Mouse (Mus musculus) heart, adult 2 months (tissue): ENCODE data around the gene Gm12248. TPM values are rescaled to one million over a fixed set of nuclear protein-coding genes. Genes with fewer than 3 reads are reported as not detected.

Experiments
- DNase-seq, 2 experiments: peaks; one replicate each; pipeline ENCODE4 v3.0.0; 2021
- H3K27ac ChIP-seq: fragments of 200-600 bp; 2 replicates; pipeline ENCODE4 v1.8.1; 2022
- H3K27me3 ChIP-seq: fragments of 200-500 bp; 2 replicates; pipeline ENCODE4 v1.6.1; 2012; ENCODE audit warnings: mild to moderate bottlenecking, low read length, inconsistent platforms, mixed read lengths; ENCODE audit not compliant: control insufficient read depth, insufficient read depth
- H3K36me3 ChIP-seq: fragments of 200-500 bp; 2 replicates; pipeline ENCODE4 v1.6.1; 2012; ENCODE audit warnings: low read length, inconsistent platforms; ENCODE audit not compliant: control insufficient read depth, insufficient read depth
- H3K4me1 ChIP-seq: fragments of 200-500 bp; 2 replicates; pipeline ENCODE4 v1.6.1; 2011; ENCODE audit warnings: low read length; ENCODE audit not compliant: control insufficient read depth, insufficient read depth
- H3K4me3 ChIP-seq: fragments of 200-600 bp; 2 replicates; pipeline ENCODE4 v1.8.1; 2022
- H3K79me2 ChIP-seq: fragments of 200-500 bp; replicated peaks from 2 replicates; pipeline ENCODE4 v1.6.1; 2012; ENCODE audit warnings: mild to moderate bottlenecking, inconsistent platforms, low read length, moderate library complexity, mixed read lengths; ENCODE audit not compliant: control insufficient read depth, insufficient read depth
- H3K9ac ChIP-seq: fragments of 200-500 bp; 2 replicates; pipeline ENCODE4 v1.6.1; 2012; ENCODE audit warnings: low read depth, mild to moderate bottlenecking, control low read depth, inconsistent platforms, low read length, mixed read lengths
- CTCF ChIP-seq: fragments of 200-600 bp; IDR thresholded peaks from 2 replicates; pipeline ENCODE4 v1.8.1; 2022; ENCODE audit warnings: antibody characterized with exemption, mild to moderate bottlenecking, moderate library complexity
- EP300 ChIP-seq: fragments of 200-500 bp; IDR thresholded peaks from 2 replicates; pipeline ENCODE4 v1.6.1; 2011; ENCODE audit warnings: low read depth, low read length, control low read depth; ENCODE audit not compliant: insufficient read depth
- POLR2A ChIP-seq: fragments of 200-500 bp; IDR thresholded peaks from 2 replicates; pipeline ENCODE4 v1.6.1; 2011; ENCODE audit warnings: mild to moderate bottlenecking, low read depth, low read length, control low read depth; ENCODE audit not compliant: insufficient read depth
- WGBS: fragments of 180-500 bp; shearing (Covaris S2); methylation state at CpG from one replicate; pipeline ENCODE4 v1.1.7; 2018; 5-methylcytosine and 5-hydroxymethylcytosine counted together
- intact Hi-C: fragments of 180-260 bp; cut with DNase I; formaldehyde crosslinking; loops from one replicate; pipeline ENCODE4 v1.15.1; 2025
- polyA plus RNA-seq: library from polyadenylated mRNA; depleted of rRNA; stranded (reverse); fragments of >200 nt; gene quantifications from 2 replicates; pipeline ENCODE4 v1.2.3, GENCODE M21; 2012
- total RNA-seq, 2 experiments: library from RNA; stranded (reverse); gene quantifications; 2 replicates each; pipeline ENCODE4 v1.2.3; 2021

Gene Gm12248
- total and polyA plus RNA-seq, 3 experiments, result not detected

GRCm38 (mm10) chr11:58132026-58132425, 39.1 kb upstream of the Gm12248 start:
- Histone ChIP-seq H3K4me3 (no peak overlapping the region), H3K36me3 (no peaks in the 10 kb centered on the region; the same call in 1 of the 2 replicates), H3K27me3 (no peaks in the 10 kb centered on the region), H3K79me2 (no peaks in the 10 kb centered on the region), H3K27ac (no peak overlapping the region), H3K4me1 (no peaks in the 10 kb centered on the region; the same call in 1 of the 2 replicates), H3K9ac (no peak overlapping the region)
- DNase-seq, result no peak
- 92% methylated on average over 3 of the region's 3 CpGs for WGBS
- intact Hi-C loops, result no loop called here
- TF ChIP-seq CTCF, result no peak
- no peak for TF ChIP-seq EP300
- no peak for TF ChIP-seq POLR2A

DNA sequence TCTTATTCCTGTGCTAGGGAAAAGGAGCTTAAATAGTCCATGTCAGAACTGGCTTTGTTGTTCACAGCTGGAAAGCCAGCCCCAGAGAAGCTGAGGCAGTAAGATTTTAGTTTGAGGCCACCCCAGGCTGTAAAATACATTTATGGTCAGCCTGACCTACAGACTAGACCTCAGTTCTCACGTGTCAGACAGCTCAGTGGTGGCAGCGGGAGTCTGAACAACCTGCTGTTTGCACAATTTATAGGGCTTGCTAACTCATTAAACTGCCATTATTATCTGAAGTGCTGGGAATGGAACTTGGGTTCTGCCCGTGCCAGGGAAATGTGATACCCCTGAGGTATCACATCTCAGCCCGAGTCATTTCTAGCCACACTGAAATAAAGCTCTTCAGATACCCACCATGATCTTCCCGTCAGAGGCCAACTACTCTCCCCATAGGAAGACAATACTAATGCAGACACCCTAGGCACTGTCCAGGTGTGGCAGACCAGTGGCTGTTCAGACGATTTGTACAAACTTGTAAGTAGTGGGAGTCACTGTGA, 36.4 kb upstream of the Gm12248 start:
- peaks cover 3% of the 10 kb centered on the region; the same call in 1 of the 2 replicates for H3K4me1 ChIP-seq
- intact Hi-C loops, result no loop called here
- TF ChIP-seq CTCF (no peak), POLR2A (no peak), EP300 (no peak)
- no peak for DNase-seq
- H3K27ac ChIP-seq, result no peak overlapping the region
- H3K9ac ChIP-seq, result no peak overlapping the region
- no peaks in the 10 kb centered on the region for H3K79me2 ChIP-seq
- H3K4me3 ChIP-seq, result no peak overlapping the region
- H3K27me3 ChIP-seq, result no peaks in the 10 kb centered on the region
- WGBS, result 60% methylated on average over 6 of the region's 6 CpGs
- no peaks in the 10 kb centered on the region; the same call in 1 of the 2 replicates for H3K36me3 ChIP-seq

DNA sequence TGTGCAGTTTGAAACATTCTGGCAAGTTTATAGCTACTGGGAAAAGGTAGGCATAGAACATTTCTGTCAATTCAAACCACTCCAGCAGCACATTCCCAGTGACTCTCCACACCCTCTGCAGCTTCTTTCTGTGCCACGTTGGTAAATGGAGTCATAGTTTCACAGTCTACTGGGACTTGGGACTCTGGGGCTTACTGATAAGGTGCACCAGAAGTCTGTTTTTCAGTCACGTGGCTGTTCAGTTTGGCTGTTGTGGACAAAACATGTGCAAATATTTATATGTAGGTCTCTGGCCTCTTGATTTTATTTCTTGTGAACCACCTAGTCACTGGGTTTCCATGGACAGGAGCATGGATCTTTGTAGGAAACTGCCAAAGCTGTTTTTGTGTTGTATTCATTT, 34.6 kb upstream of the Gm12248 start:
- Histone ChIP-seq H3K36me3 (no peaks in the 10 kb centered on the region; the same call in 1 of the 2 replicates), H3K27ac (no peak overlapping the region), H3K4me3 (no peak overlapping the region), H3K27me3 (no peaks in the 10 kb centered on the region), H3K4me1 (peaks cover 3% of the 10 kb centered on the region; the same call in 1 of the 2 replicates), H3K79me2 (no peaks in the 10 kb centered on the region), H3K9ac (no peak overlapping the region)
- 60% methylated on average over 2 of the region's 2 CpGs for WGBS
- no peak for DNase-seq
- intact Hi-C loops, result no loop called here
- no peak for TF ChIP-seq EP300
- TF ChIP-seq POLR2A, result no peak
- no peak for TF ChIP-seq CTCF

GRCm38 (mm10) chr11:58126397-58127160, 33.6 kb upstream of the Gm12248 start:
- TF ChIP-seq CTCF (peak; percentile 60), EP300 (0 out of 2 replicates have a peak, but pooled peaks have one; percentile 58), POLR2A (no peak)
- Histone ChIP-seq H3K79me2 (no peaks in the 10 kb centered on the region), H3K9ac (no peak overlapping the region), H3K27me3 (no peaks in the 10 kb centered on the region), H3K27ac (no peak overlapping the region), H3K4me1 (peaks cover 3% of the 10 kb centered on the region; the same call in 1 of the 2 replicates), H3K4me3 (no peak overlapping the region), H3K36me3 (no peaks in the 10 kb centered on the region; the same call in 1 of the 2 replicates)
- WGBS, result 53% methylated on average over 7 of the region's 7 CpGs
- peak; percentile 51 to 74 for DNase-seq
- intact Hi-C loops, result no loop called here

GRCm38 (mm10) chr11:58125021-58125420, 32.1 kb upstream of the Gm12248 start:
- Histone ChIP-seq H3K27ac (no peak overlapping the region), H3K4me3 (no peak overlapping the region), H3K36me3 (no peaks in the 10 kb centered on the region; the same call in 1 of the 2 replicates), H3K27me3 (no peaks in the 10 kb centered on the region), H3K9ac (no peak overlapping the region), H3K79me2 (no peaks in the 10 kb centered on the region), H3K4me1 (peaks cover 3% of the 10 kb centered on the region; the same call in 1 of the 2 replicates)
- TF ChIP-seq CTCF (no peak), POLR2A (no peak), EP300 (no peak)
- intact Hi-C loops, result no loop called here
- DNase-seq, result no peak
- 46% methylated on average over 11 of the region's 11 CpGs for WGBS

DNA sequence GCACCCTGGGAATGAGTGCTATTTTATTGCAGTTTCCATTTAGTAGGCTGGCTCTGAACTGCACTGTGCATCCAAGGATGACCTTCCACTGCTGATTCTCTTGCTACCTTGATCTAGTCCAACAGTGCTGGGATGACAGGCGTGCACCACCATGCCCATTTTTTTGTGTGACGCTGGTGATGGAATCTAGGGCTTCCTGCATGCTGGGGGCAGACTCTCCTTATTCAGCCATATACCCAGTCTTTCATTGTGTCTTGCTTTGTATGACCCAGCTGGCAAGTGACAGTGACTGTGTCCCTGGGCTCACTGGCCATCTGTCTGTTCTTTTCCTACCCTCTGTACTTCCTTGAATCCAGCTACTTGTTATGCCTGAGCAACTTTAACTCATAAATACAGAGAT, 30.8 kb upstream of the Gm12248 start:
- intact Hi-C loops, result no loop called here
- no peak overlapping the region for H3K4me3 ChIP-seq
- WGBS, result 87% methylated on average over 2 of the region's 2 CpGs
- TF ChIP-seq POLR2A (no peak), EP300 (no peak), CTCF (no peak)
- H3K27me3 ChIP-seq, result no peaks in the 10 kb centered on the region
- DNase-seq, result no peak
- peaks cover 3% of the 10 kb centered on the region; the same call in 1 of the 2 replicates for H3K4me1 ChIP-seq
- no peak overlapping the region for H3K27ac ChIP-seq
- no peaks in the 10 kb centered on the region; the same call in 1 of the 2 replicates for H3K36me3 ChIP-seq
- H3K9ac ChIP-seq, result no peak overlapping the region
- H3K79me2 ChIP-seq, result no peaks in the 10 kb centered on the region
